Mouse (Mus musculus): Measurements from ENCODE around the gene Ptgs2. TPM values are rescaled to one million over a fixed set of nuclear protein-coding genes. Genes with fewer than 3 reads are reported as not detected.

The Ptgs2 gene
- 0.32 and 0.45 TPM in 2 replicates for polyA plus RNA-seq (2015; fragmentation: Nextera tagmentation; extraction: Ambion mirVana)

DNA sequence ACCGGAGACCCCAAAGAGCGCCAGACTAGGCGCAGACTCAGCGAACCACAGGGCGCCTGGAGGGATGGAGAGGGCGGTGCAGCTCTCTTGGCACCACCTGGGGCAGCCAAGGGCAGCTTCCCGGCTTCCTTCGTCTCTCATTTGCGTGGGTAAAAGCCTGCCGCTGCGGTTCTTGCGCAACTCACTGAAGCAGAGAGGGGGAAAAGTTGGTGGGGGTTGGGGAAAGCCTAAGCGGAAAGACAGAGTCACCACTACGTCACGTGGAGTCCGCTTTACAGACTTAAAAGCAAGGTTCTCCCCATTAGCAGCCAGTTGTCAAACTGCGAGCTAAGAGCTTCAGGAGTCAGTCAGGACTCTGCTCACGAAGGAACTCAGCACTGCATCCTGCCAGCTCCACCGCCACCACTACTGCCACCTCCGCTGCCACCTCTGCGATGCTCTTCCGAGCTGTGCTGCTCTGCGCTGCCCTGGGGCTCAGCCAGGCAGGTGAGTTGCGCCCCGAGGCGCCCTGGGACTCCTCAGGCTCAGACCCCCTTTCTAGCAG, at the start of gene Ptgs2:
Ptgs2 (plus strand) TSS at position 242 of the 544 bp plus-strand sequence.
- H3K4me2 ChIP-seq: peak within 1 kb of the TSS; percentile 89

DNA sequence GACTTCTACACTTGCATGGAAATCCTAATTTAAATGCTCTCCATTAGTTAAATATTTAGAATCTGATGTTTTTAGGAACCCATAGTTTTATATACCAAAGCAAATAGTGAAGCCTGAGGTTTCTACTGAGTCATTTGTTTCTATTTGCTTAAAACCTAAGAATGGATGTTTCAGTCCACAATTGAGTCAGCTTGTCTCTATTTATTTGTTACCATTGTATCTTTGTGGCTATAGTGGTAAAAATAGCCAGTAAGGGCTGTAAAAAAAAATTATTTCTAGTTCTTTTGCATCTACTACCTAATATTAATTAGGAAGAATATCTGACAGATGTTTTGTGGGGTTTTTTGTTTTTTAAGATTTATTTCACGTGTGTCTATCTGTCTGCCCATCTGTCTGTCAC, 49.6 kb upstream of the Ptgs2 start:
- no peak overlapping the region for H3K9ac ChIP-seq
- H3K27ac ChIP-seq: no peak overlapping the region
- no peak overlapping the region for H3K4me2 ChIP-seq
- H3K27me3 ChIP-seq (replicated peaks): no peaks in the 10 kb centered on the region
- H3K36me3 ChIP-seq: no peaks in the 10 kb centered on the region
- H3K4me3 ChIP-seq (replicated peaks): no peak overlapping the region
- no peaks in the 10 kb centered on the region for H3K9me3 ChIP-seq
- 71% methylated on average over 1 of the region's 1 CpGs for WGBS
- no peaks in the 10 kb centered on the region for H3K4me1 ChIP-seq
- no peak for ATAC-seq (ENCODE audit: insufficient read depth, low FRiP score, low read depth)

More for the DNA sequence above, at the start of gene Ptgs2:
- Histone ChIP-seq H3K27me3 (replicated peaks) (no peaks in the 10 kb centered on the region), H3K4me1 (peaks cover 7% of the 10 kb centered on the region; the same call in 1 of the 2 replicates), H3K9ac (no peak within 1 kb of the TSS; the same call in 1 of the 2 replicates), H3K4me3 (replicated peaks) (peak within 1 kb of the TSS; percentile 48), H3K9me3 (no peaks in the 10 kb centered on the region), H3K36me3 (no peaks in the 10 kb centered on the region), H3K27ac (no peak within 1 kb of the TSS)
- 1% methylated on average over 26 of the region's 26 CpGs for WGBS
- peak; percentile 83 for ATAC-seq (ENCODE audit: insufficient read depth, low FRiP score, low read depth)

DNA sequence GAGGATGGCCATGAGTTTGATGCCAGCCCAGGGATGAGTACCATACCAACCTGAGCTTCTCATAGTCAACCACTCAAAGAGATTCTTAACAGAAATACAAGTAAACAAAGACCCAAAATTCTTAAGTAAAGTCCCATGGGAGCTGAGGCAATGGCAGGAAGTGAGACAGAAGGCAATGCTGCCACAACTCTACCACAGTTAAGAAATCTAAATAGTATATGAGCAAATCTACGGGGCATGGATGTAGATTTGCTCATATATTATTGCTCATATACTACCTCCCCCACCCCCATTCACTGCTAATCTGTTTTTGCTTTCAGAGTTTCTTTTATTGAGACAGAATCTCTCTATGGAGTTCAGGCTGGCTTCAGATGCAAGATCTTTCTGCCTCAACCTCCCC, 34.1 kb upstream of the Ptgs2 start:
- no peak overlapping the region for H3K4me2 ChIP-seq
- no peak for ATAC-seq (ENCODE audit: insufficient read depth, low FRiP score, low read depth)
- H3K9me3 ChIP-seq: no peaks in the 10 kb centered on the region
- no peaks in the 10 kb centered on the region for H3K36me3 ChIP-seq
- 88% methylated on average over 1 of the region's 1 CpGs for WGBS
- no peak overlapping the region for H3K9ac ChIP-seq
- no peaks in the 10 kb centered on the region for H3K27me3 ChIP-seq (replicated peaks)
- H3K4me1 ChIP-seq: no peaks in the 10 kb centered on the region
- H3K4me3 ChIP-seq (replicated peaks): no peak overlapping the region
- H3K27ac ChIP-seq: no peak overlapping the region

DNA sequence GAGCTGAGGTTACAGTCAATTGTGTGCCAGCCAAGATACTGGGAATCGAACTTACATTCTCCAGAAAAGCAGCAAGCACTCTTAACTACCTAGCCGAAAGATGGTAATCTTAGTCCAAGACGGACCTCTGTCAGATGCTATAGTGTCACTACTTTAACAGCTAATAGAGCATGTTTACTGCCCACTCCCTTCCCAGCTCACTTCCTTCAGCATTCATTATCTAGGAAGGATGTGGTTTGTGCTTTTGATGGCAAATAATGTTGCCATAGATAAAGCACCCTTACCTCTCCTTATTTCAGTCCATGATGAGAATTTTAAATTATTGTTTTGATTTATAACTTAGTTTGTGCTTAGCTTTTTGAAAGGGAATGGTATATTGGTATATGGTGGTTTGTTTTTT, 27.0 kb upstream of the Ptgs2 start:
- H3K9me3 ChIP-seq: no peaks in the 10 kb centered on the region
- H3K4me3 ChIP-seq (replicated peaks): no peak overlapping the region
- no peak overlapping the region for H3K27ac ChIP-seq
- no peaks in the 10 kb centered on the region for H3K36me3 ChIP-seq
- no peaks in the 10 kb centered on the region for H3K4me1 ChIP-seq
- no peak for ATAC-seq (ENCODE audit: insufficient read depth, low FRiP score, low read depth)
- no peak overlapping the region for H3K4me2 ChIP-seq
- H3K9ac ChIP-seq: no peak overlapping the region
- WGBS: 82% methylated on average over 3 of the region's 3 CpGs
- H3K27me3 ChIP-seq (replicated peaks): no peaks in the 10 kb centered on the region

DNA sequence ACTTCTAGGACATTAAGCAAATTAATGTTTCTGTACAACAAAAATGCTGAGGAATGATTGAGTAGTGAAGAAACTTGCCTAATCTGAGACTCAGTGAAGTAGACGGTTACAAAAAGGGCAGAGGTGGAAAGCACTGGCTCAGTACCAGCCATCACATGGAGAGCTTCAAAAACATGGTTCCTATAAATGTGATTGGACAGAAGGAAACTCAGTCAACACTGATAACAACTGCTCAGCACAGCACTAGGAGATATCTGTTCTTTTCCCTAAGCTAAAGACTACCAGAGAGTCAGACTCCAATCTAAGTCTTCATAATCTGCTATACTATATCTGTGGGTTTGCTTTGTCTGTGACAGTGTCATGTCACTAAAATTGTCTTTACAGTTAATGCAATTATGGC, 25.2 kb upstream of the Ptgs2 start:
- 51% methylated on average over 1 of the region's 1 CpGs for WGBS

DNA sequence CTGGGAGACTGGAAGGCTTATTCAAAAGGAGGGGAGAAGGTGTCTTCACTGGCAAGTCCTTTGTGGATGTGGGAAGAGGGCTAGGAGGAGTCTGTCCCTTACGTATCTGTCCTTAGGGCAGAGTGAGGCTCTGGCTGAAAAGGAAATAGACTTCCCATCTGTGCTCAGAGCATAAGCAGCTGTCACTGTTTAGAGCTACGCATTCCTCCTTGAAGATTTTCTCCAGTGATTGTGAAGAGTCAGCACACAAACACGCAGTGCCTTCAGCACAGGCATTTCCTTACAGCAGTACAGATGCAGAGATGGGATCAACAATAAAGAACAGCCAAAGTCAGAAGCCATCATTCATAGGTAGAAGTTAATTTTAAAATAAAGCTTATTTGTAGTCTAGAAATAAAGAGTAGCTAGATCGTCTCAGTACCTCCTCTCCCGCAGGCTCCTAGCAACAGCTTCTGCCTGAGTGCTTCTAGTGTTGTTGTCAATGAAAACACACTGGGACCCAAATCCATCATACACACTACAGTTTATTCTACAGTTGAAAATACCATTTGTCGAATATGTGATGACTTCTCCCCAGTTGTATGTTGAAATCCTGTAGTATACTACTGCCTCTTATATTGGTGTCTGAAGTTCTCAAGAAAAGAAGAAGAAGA, 10.7 kb upstream of the Ptgs2 start:
- Histone ChIP-seq H3K36me3 (no peaks in the 10 kb centered on the region), H3K4me3 (replicated peaks) (no peak overlapping the region), H3K27me3 (replicated peaks) (no peaks in the 10 kb centered on the region), H3K9ac (no peak overlapping the region), H3K4me2 (no peak overlapping the region), H3K27ac (peak overlapping the region; percentile 7; the same call in 1 of the 2 replicates), H3K9me3 (no peaks in the 10 kb centered on the region), H3K4me1 (no peaks in the 10 kb centered on the region)
- peak; percentile 41; the same call in 1 of the 2 replicates for ATAC-seq (ENCODE audit: insufficient read depth, low FRiP score, low read depth)
- 52% methylated on average over 6 of the region's 6 CpGs for WGBS

More for the DNA sequence above, 25.2 kb upstream of the Ptgs2 start:
- Histone ChIP-seq H3K4me3 (replicated peaks) (no peak overlapping the region), H3K4me1 (no peaks in the 10 kb centered on the region), H3K27me3 (replicated peaks) (no peaks in the 10 kb centered on the region), H3K9me3 (no peaks in the 10 kb centered on the region), H3K9ac (no peak overlapping the region), H3K27ac (no peak overlapping the region), H3K4me2 (no peak overlapping the region), H3K36me3 (no peaks in the 10 kb centered on the region)
- no peak for ATAC-seq (ENCODE audit: insufficient read depth, low FRiP score, low read depth)

DNA sequence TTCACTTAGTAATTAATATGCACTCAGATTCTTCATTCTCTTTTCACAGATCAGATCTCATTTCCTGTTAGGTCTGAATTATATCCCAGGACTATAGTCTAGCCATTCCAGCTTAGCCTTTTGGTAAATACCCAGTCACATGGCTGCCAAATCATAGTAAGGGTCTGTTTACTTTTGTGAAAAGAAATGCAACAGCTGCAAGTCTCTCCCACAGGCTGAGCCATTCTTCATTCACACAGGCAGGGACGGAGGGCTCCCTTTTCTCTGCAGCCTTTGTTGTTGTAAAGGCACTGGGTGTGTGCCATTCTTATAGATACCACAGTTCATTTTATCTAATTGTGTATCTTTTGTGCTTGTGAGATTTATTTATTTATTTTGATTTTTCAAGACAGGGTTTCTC, 9.6 kb upstream of the Ptgs2 start:
- H3K4me3 ChIP-seq (replicated peaks): no peak overlapping the region
- H3K9me3 ChIP-seq: no peaks in the 10 kb centered on the region
- no peaks in the 10 kb centered on the region for H3K36me3 ChIP-seq
- 26% methylated on average over 1 of the region's 1 CpGs for WGBS
- H3K9ac ChIP-seq: no peak overlapping the region
- H3K27me3 ChIP-seq (replicated peaks): no peaks in the 10 kb centered on the region
- H3K4me2 ChIP-seq: no peak overlapping the region
- no peaks in the 10 kb centered on the region for H3K4me1 ChIP-seq
- no peak overlapping the region for H3K27ac ChIP-seq
- ATAC-seq (ENCODE audit: insufficient read depth, low FRiP score, low read depth): peak; percentile 60; the same call in 1 of the 2 replicates

DNA sequence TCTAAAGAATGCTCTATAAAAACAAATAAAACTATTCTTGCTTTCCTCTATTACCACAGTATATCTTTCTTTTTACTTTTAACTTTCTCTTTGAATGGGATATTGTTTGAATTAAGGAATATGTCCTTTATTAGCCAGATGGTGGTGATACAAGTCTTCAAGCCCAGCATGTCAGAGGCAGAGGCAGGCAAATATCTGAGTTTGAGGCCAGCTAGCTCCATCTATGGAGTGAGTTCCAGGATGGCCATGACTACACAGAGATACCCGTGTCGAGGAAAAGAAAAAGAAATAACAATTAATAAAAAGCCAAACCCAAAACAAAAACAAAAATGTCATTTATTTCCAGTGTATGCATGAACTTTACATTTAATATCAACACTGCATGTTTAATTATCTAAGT, 2.8 kb upstream of the Ptgs2 start:
- WGBS: 83% methylated on average over 2 of the region's 2 CpGs
- H3K9ac ChIP-seq: no peak overlapping the region
- no peak overlapping the region for H3K4me3 ChIP-seq (replicated peaks)
- H3K27ac ChIP-seq: no peak overlapping the region
- no peak for ATAC-seq (ENCODE audit: insufficient read depth, low FRiP score, low read depth)
- H3K36me3 ChIP-seq: no peaks in the 10 kb centered on the region
- H3K4me1 ChIP-seq: peaks cover 7% of the 10 kb centered on the region; the same call in 1 of the 2 replicates
- H3K4me2 ChIP-seq: no peak overlapping the region
- no peaks in the 10 kb centered on the region for H3K27me3 ChIP-seq (replicated peaks)
- no peaks in the 10 kb centered on the region for H3K9me3 ChIP-seq

DNA sequence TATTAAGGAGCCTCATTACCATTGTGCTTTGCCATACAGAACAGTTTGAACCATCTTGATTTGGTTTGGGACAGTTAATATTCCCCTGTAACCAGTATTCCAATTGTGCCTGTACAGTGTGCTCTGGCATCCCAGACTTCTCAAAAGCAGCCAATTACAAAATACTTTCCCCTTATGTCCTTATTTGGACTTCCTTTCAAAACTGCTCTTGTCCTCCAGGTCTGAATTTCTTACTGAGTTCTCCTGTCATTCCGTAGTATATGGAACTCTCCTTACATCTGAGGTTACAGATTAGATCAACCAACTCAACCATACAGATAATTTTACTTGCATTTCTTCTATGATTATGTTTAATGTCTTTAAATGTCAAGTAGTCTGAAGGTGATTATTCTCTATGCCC, 2.1 kb upstream of the Ptgs2 start:
- no peaks in the 10 kb centered on the region for H3K27me3 ChIP-seq (replicated peaks)
- H3K4me1 ChIP-seq: peaks cover 7% of the 10 kb centered on the region; the same call in 1 of the 2 replicates
- WGBS: 58% methylated on average over 1 of the region's 1 CpGs
- no peak overlapping the region for H3K4me2 ChIP-seq
- H3K9me3 ChIP-seq: no peaks in the 10 kb centered on the region
- H3K9ac ChIP-seq: no peak overlapping the region
- no peak overlapping the region for H3K27ac ChIP-seq
- no peaks in the 10 kb centered on the region for H3K36me3 ChIP-seq
- H3K4me3 ChIP-seq (replicated peaks): no peak overlapping the region
- no peak for ATAC-seq (ENCODE audit: insufficient read depth, low FRiP score, low read depth)

DNA sequence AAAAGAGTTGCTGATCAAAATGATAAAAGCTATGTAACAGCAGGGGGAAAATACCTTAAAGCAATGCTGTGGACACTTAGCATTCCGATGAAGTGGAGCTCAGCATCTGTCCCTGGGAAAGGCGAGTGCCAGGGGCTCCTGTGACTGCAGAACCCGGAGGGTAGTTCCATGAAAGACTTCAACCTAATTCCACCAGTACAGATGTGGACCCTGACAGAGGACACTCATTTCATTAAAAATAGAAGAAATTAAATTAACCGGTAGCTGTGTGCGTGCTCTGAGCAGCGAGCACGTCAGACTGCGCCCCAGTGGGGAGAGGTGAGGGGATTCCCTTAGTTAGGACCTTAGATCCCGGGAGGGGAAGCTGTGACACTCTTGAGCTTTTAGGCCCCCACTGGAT, 457 bp upstream of the Ptgs2 start:
- Histone ChIP-seq H3K4me2 (peak overlapping the region; percentile 89), H3K9me3 (no peaks in the 10 kb centered on the region), H3K4me3 (replicated peaks) (peak overlapping the region; percentile 48), H3K36me3 (no peaks in the 10 kb centered on the region), H3K9ac (no peak overlapping the region), H3K4me1 (peaks cover 7% of the 10 kb centered on the region; the same call in 1 of the 2 replicates), H3K27me3 (replicated peaks) (no peaks in the 10 kb centered on the region), H3K27ac (no peak overlapping the region)
- no peak for ATAC-seq (ENCODE audit: insufficient read depth, low FRiP score, low read depth)
- 4% methylated on average over 9 of the region's 9 CpGs for WGBS

DNA sequence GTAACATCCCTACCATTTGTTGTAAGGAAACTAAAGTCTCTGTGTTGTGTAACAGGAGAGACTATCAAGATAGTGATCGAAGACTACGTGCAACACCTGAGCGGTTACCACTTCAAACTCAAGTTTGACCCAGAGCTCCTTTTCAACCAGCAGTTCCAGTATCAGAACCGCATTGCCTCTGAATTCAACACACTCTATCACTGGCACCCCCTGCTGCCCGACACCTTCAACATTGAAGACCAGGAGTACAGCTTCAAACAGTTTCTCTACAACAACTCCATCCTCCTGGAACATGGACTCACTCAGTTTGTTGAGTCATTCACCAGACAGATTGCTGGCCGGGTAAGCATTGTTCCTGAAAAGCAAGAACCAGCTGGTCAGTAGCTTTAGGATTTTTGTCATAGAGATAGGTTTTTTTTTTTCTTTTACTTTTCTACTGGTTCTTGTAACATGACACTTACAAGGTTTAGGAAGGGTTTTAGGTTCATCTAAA, 4.4 kb downstream of the Ptgs2 start:
- Histone ChIP-seq H3K36me3 (no peaks in the 10 kb centered on the region), H3K9ac (no peak overlapping the region), H3K4me3 (replicated peaks) (no peak overlapping the region), H3K9me3 (no peaks in the 10 kb centered on the region), H3K27ac (no peak overlapping the region), H3K4me2 (no peak overlapping the region), H3K4me1 (peaks cover 6% of the 10 kb centered on the region; the same call in 1 of the 2 replicates), H3K27me3 (replicated peaks) (no peaks in the 10 kb centered on the region)
- WGBS: 88% methylated on average over 6 of the region's 6 CpGs
- ATAC-seq (ENCODE audit: insufficient read depth, low FRiP score, low read depth): no peak

DNA sequence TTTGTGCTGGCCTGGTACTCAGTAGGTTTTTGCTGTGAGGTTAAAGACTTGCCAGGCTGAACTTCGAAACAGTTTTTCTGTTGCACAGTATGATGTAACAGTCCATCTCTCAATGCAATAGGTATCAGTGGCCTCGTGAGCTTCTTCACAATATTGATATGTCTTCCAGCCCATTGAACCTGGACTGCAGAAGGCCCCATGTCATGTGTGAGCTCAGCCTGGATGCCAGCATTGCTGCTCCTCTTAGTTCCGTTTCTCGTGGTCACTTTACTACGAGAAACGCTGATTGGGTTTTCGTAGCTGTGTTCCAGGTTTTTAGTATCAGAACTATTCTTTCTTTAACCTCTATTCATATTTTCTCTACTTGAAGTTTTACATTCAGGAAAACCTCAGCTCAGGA, 6.9 kb downstream of the Ptgs2 start:
- Histone ChIP-seq H3K4me3 (replicated peaks) (no peak overlapping the region), H3K9me3 (no peaks in the 10 kb centered on the region), H3K9ac (no peak overlapping the region), H3K4me1 (no peaks in the 10 kb centered on the region), H3K27ac (no peak overlapping the region), H3K27me3 (replicated peaks) (no peaks in the 10 kb centered on the region), H3K36me3 (no peaks in the 10 kb centered on the region), H3K4me2 (no peak overlapping the region)
- ATAC-seq (ENCODE audit: insufficient read depth, low FRiP score, low read depth): no peak
- 91% methylated on average over 7 of the region's 7 CpGs for WGBS
